Mouse (Mus musculus): ENCODE measurements around the gene Il1a.
A peak's percentile ranks its signal among the peaks of the same experiment; 100 is the strongest.

Il1a gene

DNA sequence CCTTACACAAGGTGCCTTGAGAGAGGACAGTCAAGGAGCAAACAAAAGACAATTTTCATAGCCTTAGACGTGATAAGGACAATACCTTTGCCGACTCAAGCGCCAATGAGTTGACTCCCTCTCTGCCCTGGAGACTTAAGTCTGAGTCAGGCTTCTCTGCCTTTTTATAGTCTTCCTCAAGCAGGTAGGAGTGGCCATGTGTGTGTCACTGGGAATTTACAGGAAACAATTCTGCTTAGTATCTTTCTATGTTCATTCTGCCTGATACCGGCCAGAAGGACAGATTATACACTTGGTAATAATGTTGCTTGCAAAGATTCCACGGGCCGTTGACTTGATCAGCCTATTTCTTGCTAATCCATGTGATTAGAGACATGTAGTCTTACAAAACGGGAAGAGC lies at the start of gene Il1a:
Il1a (minus strand) TSS at position 137 of the 400 bp plus-strand sequence.
- no peak for DNase-seq (ENCODE audit: low read depth, low spot score)

DNA sequence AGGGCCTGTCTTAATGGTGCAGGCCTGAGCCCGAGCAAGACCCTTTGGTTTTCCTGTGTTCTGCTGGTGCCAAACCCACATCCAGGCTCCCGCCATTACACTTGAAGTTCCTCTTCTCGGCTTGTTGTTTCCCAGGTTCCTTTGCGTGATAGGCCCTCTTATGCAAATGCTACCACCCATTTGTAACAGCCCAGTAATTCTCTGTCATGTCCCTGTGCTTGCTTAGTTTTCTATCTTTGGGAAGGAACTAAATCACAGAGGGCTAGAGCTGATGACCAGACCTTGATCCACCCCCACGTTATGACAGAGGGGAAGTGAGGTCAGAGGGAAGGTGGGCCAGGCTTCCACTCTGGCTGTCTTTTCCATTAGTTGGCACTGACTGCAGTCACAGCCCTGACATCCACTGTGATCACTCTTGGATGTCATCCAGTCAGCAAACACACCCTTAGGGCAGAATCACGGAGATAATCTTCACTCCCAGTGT lies 28.4 kb upstream of the Il1a start:
- no peak for DNase-seq (ENCODE audit: low read depth, low spot score)

DNA sequence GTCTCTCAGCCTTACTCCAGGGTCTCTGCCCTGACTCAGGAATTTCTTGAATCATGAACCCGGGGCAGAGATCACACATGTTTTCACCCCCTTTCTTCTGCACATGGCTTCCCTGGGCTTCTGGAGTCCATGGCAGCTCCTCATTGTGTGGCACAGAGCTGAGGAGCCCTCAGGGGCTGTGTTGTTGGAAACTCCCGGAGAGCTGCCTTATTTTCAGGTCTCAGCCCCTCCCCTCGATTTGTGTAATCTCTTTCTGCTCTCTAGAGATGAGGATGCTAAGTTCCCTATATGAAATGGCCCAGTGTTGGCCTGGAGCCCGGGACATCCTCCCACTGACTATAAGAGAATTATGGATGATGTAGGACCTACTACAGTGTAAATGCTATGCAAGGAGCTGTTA lies 23.7 kb upstream of the Il1a start:
- no peak for DNase-seq (ENCODE audit: low read depth, low spot score)

DNA sequence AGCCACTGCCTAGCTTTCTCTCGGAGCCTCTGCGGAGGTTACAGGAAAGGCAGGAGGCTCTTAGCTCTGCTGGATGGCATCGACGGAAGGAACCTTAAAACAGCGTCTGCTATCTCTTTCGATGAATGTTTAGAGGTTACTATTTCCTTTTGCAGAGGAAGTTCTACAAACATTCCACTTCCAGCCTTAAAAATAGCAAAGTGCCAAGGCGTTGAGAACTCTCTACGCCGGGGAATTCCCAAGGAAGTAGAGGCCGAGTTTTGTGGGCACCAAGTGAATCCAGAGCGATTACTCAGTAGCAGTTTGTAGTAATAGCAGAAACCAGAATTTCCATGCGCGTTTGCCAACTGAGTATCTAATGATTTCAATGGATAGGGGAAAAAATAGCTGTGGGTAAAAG lies 20.8 kb upstream of the Il1a start:
- DNase-seq (ENCODE audit: low read depth, low spot score) = no peak

DNA sequence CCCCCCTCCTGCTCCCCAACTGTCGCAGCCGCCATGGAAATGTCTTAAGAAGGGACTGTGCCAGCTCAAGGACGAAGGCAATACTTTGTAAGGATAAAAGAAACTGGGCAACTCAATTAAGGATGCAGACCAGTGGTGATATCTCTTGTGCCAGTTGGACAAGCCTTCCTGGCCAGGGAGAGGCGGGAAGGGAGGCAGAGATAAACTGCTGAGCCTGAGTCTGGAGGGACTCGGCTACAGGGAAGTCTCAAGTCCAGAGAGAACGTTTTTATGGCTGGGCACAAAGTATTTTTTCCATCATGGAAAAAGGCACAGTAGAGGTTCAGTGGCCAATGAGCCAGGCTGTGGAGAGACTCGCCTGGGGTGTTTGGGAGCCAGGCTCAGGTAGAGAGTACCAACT lies 20.3 kb upstream of the Il1a start:
- DNase-seq (ENCODE audit: low read depth, low spot score) = no peak

DNA sequence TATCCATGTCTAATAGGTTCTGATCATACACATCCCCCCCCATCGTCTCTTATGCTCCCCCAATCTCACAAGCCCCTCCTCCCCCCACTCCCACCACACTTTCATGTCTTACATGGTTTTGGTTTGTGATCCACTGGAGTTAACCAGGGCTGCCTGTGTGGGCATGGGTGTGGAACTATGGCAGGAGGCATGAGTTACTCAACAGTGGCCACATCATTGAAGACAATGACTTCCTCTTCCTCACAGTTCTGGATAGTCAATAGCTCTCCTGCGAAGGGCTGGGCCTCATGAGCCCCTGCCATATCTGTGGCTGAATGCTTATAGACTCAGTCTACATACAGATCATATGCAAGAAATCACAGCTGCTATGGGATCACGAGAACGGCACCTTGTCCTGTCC lies 18.5 kb upstream of the Il1a start:
- no peak for DNase-seq (ENCODE audit: low read depth, low spot score)

DNA sequence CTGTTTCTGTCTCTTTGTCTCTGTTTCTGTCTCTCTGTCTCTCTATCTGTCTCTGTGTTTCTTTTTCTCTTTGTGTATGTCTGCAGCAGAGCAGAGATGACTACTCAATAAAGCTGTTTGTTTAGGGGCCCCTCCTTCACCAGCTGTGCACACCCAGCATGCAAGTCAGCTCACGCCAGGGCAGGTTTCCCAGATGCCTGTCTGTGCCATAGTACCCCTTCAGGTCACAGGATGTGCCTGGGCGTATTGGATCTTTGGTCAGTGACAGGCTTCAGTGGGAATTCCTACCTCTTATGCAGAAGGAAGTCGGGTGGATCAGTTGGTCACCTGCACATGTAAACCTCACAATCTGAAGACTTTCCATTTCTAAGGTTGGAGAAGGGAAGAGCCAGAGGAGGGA lies 14.4 kb upstream of the Il1a start:
- DNase-seq (ENCODE audit: low read depth, low spot score) = no peak

DNA sequence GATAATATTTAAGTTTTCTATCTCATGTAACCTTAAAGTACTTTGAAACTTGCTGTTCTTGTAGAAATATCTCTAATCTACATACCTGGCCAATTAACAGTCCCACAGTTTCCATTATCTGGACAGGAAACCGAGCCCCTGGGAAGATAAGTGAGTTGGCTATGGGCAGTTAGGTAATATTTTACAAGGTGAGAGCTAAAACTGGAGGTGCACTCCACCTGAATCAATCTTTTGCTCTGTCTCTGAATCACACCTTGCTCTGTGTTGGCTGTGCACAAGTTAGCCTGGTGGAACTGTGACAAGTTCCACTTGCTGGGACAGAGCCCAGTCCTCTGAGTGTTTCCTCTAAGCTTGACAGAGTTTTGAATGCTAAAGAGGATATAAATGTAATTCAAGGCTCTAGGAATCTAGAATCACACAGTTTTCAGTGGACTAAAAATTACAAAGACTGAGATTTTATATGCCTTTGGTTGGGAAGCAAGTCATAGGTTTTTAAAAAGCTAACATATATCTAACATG lies 12.4 kb upstream of the Il1a start:
- no peak for DNase-seq (ENCODE audit: low read depth, low spot score)

DNA sequence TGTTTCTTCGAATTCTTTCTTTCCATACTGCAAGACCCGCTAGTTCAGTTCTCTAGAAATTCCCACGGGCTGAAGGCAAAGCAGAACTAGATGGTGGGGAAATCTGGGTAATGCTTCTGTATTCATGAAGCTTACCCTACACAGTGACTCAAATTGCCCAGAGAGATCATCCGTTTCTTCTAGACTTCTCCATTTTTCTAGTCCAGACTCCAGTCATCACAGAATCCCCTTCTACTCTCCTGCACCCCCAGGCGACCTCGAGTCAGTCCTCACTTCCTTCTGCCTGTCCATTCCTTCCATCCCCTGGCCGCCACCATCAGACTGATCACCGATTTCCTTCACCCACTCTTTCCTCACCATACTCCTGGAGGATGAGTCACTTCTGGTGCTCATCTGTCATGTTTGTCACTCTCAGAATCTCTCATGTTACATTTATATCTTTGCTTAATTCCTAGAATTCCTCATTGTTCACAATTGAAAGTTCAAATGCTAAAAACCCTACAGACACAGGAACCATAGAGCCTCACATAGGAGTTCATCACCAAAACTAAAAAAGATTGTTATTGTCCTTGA lies 10.3 kb upstream of the Il1a start:
- DNase-seq (ENCODE audit: low read depth, low spot score) = no peak

DNA sequence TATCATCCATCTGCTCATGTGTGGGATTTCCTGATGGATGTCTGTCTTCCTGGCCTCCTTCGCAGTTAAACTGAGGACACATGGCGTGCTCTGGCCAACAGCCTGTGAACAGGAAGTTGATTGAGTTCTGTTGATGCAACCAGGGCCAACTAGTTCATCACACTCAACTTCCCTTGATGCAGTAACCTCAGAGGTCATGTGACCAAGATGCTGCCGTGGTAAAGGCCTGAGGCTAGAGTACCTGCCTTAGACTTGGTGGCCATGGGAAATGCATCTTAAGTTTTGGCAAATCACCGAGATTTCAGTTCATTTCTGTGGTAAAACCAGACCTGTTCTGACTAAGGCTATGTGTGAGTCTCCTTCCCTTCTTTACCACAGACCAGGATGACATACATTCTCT lies 6.1 kb upstream of the Il1a start:
- no peak for DNase-seq (ENCODE audit: low read depth, low spot score)

DNA sequence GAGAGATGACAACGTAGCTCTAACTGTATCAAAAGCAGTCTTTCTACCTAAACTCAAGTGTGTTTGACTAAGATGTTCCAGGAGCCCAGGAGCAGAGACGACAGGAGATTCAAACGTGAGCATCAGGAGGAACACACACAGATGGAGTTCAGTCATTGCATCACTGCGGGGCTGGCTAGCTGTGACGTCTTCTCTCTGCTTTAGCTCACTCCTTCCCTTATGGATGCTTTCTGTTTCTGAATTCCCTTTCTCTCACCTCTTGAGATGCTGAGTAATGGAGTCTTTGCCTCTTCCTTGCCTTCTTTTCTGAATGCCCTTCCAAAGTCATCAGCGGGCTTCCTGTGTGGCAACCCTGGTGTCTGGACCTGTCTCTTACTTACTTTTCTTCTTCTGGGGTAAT lies 5.1 kb upstream of the Il1a start:
- DNase-seq (ENCODE audit: low read depth, low spot score) = no peak

DNA sequence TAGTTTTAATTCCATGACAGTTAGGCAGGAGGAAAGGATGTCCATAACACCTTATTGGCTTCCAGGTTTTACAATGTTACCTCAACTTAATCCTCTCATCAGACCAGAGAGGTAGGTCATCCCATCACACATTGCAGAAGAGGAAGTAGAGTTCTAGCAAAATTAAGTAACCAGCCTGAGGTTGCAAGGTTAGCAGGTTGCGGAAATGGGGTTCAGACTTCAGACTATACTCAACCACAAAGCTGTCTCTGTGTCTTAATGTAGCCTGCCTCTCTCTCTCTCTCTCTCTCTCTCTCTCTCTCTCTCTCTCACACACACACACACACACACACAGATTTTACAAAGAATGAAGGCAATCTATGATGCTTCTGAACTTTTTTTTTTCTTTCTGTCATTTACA lies 4.2 kb upstream of the Il1a start:
- DNase-seq (ENCODE audit: low read depth, low spot score) = no peak

DNA sequence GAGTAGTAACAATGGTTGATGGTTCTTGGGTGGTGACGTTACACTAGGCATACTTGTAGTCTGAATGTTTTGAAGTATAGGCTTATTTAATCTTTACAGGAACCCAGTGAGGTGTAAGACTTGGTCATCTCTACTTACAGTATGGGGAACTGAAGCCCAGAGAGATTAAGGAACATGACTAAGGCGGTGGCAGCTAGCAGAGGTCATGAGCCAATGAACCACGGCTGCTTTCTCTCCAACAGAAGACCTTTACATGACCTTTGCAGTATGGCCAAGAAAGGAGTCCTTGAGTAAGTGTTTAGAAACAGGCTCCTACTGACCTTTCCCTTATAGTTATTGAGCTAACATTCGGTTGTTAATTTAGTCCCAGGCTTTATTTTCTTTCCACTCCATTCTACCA lies 3.8 kb downstream of the Il1a start:
- no peak for DNase-seq (ENCODE audit: low read depth, low spot score)

DNA sequence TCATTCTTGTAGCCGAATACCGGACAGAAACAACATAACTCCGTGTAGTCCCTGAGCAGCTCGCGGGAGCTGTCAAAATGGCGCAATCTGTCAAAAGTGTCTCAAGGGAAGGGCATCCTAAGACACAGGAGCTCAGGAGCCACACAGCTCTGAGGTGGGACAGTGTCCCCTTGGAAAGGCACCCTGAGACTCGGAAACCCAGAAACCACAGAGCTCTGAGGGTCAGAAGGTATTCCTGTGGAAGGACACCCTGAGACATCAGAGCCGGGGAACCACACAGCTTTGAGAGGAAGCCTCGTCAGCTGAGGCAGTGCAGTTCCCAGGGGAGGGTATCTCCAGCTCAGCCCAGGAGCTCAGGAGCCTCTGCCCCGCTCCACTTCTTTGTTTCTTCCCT lies 12.2 kb downstream of the Il1a start:
- no peak for DNase-seq (ENCODE audit: low read depth, low spot score)

DNA sequence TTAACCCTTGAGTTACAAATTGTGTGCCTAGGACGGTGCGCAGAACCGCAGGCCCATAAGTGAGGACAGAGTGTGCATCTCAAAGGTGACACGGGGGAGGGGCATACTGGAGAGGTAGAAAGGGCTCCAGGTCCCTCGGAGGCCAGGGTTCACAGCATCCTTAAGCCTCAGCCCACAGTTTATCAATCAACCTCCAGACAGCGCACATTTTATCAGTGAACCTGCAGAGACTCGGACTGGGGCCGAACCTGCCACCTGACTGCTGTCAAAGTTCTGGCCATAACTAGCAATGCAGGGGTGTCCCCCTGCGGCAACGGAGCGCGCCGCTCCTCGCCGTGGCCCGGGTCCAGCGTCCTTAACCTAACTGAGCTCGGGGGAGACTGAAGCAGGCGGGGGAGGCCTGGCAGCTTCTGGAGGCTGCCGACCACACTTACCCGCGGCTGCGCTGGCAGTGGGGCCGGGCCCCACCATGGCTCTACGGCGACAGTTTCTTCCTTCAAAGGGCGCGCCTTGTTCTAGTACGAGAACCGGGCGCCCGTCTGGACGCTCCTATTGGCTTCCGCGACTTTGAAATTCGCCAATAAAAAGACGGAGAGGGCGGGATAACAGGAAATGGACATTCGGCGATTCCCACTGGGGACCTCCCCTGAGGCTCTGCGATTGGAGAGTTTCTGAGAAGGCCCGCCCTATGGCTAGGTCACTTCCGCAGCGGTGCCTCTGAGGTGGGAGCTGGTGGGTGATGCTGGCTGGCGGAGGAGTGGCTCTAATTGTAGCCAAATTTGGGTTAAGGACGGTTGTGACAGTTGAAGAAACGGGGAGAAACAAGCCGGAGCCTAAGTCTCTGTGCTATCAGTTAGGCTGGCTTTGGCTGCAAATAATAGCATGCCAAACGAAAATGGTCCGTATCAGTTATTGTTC lies 12.8 kb downstream of the Il1a start, which contains the start of gene Ckap2l:
Ckap2l (minus strand) TSS at position 542 of the 918 bp plus-strand sequence.
- peak; percentile 99 for DNase-seq (ENCODE audit: low read depth, low spot score)

DNA sequence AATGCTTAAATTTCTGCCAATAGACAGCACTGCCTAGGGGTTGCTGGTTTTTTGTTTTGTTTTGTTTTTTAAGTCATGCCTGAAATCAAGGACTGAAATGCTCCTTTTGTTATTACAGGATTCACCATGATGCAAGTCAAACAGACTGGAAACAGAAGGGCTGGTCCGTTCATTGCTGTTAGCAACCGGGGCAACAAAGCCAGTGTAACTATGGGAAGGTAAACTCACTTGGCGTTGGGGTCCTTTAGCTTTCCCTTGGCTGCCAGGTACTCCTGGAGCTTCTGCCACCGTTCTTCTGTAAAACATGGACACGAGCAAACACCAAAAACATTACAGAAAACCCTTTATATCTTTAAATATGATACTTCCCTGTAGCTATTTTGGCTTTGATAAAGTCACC lies 13.7 kb downstream of the Il1a start:
- no peak for DNase-seq (ENCODE audit: low read depth, low spot score)

DNA sequence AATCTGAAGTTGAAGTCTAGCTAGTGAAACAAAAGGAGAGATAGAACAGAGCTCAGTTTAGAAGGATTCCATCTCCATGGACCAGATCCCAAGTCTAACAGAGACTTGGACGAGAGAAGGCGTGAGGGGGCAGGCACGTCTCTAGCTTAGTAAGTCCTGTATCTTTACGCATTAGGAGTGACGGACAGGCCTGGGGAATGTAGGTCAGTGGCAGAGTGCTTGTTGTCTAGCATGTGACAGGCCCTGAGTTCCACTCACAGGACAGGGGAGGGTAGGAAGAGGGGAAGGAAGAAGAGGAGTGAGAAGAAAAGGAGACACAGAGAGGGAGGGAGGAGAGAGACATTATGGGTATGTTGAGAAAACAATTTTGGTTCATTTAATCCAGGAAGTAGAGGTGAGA lies 14.7 kb downstream of the Il1a start:
- no peak for DNase-seq (ENCODE audit: low read depth, low spot score)

DNA sequence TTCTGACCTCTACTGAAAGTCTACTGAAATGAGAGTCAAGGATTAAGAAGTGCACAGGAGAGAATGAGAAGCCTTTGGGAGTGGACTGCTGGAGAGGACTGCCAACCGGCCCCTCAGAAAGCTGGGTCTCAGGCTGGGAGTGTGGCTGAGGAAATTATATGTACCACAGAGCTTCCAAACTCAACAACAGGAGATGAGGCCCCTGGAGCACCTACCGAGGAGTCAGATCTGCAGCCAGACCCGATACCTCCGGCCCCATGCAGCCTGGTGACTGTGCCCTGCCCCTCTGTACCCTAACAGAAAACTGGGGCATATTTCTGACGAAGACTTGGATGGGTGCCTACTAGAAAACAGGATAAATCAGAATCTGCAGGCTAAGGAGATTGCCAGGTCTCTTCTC lies 35.9 kb downstream of the Il1a start:
- no peak for DNase-seq (ENCODE audit: low read depth, low spot score)

DNA sequence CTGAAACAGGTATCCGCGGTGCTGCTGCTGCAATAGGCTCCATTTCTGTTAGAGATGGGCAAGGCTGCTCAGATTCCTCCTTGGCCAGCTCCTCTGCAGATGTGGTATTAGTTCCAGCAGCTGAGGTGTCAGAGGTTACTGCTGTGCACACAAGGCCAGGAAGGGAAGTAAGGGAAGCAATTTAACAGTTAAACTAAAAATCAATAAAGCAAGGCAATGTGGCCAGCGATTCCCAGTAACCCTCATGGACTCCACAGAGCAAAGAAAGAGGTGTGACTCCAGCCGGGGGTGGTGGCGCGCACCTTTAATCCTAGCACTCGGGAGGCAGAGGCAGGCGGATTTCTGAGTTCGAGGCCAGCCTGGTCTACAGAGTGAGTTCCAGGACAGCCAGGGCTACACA lies 39.2 kb downstream of the Il1a start:
- no peak for DNase-seq (ENCODE audit: low read depth, low spot score)

DNA sequence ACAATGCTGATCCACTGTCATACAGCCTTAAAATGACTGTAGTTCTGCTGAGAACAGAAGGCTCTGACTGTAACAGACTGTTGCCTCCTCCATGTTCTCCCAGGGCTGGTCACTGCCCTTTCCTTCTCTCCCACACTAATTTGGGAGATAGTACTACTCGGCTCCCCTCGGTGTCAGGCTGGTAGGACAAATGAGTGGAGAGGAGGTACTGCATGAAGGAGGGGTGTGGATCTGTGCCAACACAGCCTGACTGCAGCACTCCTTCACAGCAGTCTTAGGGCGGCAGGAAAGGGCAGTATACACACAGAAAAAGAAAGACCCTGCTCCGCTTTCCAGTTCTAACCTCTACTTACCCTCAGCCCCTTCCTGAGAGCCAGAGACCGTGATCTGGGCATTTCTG lies 39.8 kb downstream of the Il1a start:
- no peak for DNase-seq (ENCODE audit: low read depth, low spot score)

DNA sequence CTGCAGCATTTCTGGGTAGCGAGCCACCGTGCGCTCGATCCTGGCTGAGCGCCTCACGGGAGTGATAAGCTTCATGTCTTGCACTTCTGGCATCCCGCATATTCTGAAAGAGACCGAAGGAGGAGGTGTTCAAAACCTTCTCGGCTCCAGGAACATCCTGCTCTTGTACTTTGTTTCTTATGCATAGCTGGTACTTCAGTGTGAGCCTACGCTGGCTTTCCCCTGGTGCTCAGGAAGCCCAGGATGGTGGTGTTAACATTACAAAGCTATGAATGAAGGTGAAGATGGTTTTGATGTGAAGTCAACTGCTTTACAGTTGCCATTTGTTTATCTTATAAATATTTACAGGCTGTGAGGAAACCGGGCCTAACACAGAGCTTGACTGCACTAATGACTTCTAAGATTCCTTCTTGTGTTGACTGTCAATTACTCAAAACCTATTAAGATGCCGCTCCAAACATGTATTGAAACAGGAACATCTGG lies 40.6 kb downstream of the Il1a start:
- peak; percentile 81 for DNase-seq (ENCODE audit: low read depth, low spot score)

DNA sequence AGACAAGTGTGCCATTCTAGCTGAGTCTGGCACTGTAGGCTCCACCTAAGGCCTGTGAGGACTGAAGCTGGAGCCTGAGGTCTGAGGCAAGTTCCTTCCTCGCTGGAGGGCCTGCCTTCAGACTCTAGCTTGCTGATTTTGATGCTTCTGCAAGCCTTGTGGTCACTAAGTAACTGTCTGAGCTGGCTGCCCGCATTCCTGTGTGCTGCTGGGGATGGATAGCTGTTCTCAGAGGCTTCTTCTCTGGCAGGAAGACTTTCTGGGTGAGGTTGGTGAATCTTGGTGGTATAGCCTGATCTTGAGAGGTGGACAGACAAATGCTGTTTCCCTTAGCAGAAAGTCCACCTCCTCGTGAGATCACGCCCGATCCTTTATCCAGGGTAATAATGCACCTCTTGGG lies 42.0 kb downstream of the Il1a start:
- DNase-seq (ENCODE audit: low read depth, low spot score) = no peak

DNA sequence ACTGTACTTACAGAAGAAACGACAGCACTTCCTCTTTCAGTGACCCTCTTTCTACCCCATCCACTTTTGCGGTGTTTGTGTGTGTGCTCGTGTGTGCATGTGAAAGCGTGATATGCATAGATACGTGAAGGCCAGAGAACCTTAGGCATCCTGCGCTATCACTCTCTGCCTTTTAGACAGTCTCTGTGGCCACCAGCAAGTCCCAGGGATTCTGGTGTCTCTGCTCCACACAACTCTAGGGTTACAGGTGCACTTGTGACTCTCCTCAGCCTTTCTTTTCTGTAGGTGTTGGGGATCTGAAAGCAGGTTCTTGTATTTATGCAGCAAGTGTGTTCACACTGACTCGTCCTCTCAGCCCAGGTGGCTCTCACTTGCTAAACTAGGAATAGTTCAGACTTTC lies 44.5 kb downstream of the Il1a start:
- no peak for DNase-seq (ENCODE audit: low read depth, low spot score)

Data from R1 (cell line).